Mouse (Mus musculus): ENCODE measurements around the gene Ugt1a10. TPM values are rescaled to one million over a fixed set of nuclear protein-coding genes. Genes with fewer than 3 reads are reported as not detected.
"Not testable (repeated sequence)": the region's sequence is repeated elsewhere in the genome, so short reads cannot be mapped to it uniquely, and the experiment has no call there.

The Ugt1a10 gene
- polyA plus RNA-seq, 2 experiments: not detected

DNA sequence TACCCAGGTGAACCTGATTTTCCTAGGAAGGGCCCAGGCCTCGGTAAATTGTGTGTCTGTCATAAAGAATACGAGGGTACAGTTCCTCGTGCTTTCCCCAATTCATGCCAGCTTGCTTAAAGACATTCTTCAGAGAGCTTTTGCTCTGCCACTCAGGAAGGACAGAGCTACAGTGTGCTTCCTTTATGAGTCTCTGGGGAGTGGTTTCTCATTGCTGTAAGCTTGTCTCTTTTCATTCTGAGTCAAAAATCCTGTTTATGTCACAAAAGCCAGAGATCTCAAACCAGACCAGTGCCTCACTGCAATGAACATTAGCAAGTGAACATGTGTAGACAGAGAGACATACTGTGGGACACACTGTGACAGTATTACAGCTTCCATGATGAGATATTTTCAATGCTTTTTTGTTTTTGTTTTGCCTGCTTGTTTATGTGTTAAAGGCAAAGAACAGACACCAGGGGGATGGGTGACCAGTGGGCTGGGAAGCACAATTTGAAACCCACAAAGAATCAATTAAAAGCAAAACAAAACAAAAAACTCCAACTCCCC, 78.8 kb downstream of the Ugt1a10 start:
- Histone ChIP-seq H3K9ac (replicated peaks) (no peak overlapping the region), H3K9me3 (ENCODE audit: control insufficient read depth, low read length) (no peaks in the 10 kb centered on the region), H3K36me3 (replicated peaks; ENCODE audit: control insufficient read depth, insufficient read depth, low read depth) (no peaks in the 10 kb centered on the region), H3K27me3 (ENCODE audit: control insufficient read depth, insufficient read depth, low read length) (no peaks in the 10 kb centered on the region), H3K4me1 (replicated peaks; ENCODE audit: control insufficient read depth in 2 of 2, insufficient read depth in 2 of 2, low read length in 1 of 2) (peaks cover 0 to 10% of the 10 kb centered on the region in 2 experiments; a peak in 2 of 4 replicates), H3K27ac (no peak overlapping the region), H3K4me3 (ENCODE audit: insufficient read depth in 1 of 2, low read depth in 2 of 2, low read length in 2 of 2) (no peak overlapping the region), H3K4me2 (ENCODE audit: low read depth) (no peak overlapping the region)
- ATAC-seq (ENCODE audit: insufficient read depth) (no peak), DNase-seq (ENCODE audit: low read depth in 3 of 3, low spot score in 3 of 3) (no peak)
- WGBS (ENCODE audit: insufficient replicate concordance): 27% methylated on average over 3 of the region's 3 CpGs
- TF ChIP-seq CTCF (IDR thresholded peaks at IDR 0.05; ENCODE audit: low read depth) (no peak), EP300 (IDR thresholded peaks at IDR 0.05; ENCODE audit: low read depth) (no peak)

- not testable (repeated sequence) for H3K9me3 ChIP-seq (ENCODE audit: control insufficient read depth, low read length); DNase-seq (ENCODE audit: low read depth in 3 of 3, low spot score in 3 of 3); ATAC-seq (ENCODE audit: insufficient read depth); H3K27me3 ChIP-seq (ENCODE audit: control insufficient read depth, insufficient read depth, low read length); H3K4me1 ChIP-seq (replicated peaks; ENCODE audit: control insufficient read depth in 2 of 2, insufficient read depth in 2 of 2, low read length in 1 of 2); H3K27ac ChIP-seq; H3K36me3 ChIP-seq (replicated peaks; ENCODE audit: control insufficient read depth, insufficient read depth, low read depth); H3K4me2 ChIP-seq (ENCODE audit: low read depth); H3K4me3 ChIP-seq (ENCODE audit: insufficient read depth in 1 of 2, low read depth in 2 of 2, low read length in 2 of 2); H3K9ac ChIP-seq (replicated peaks)
- 13% methylated on average over 5 of the region's 5 CpGs for WGBS (ENCODE audit: insufficient replicate concordance)
These were observed 79.3 kb downstream of the Ugt1a10 start, which contains the start of gene Ugt1a6a for GRCm38 (mm10) chr1:88134457-88135011. TSS of gene Ugt1a6a (plus strand) at chr1:88134809.

GRCm38 (mm10) chr1:88135229-88135904, 80.2 kb downstream of the Ugt1a10 start:
- H3K9ac ChIP-seq (replicated peaks); H3K27me3 ChIP-seq (ENCODE audit: control insufficient read depth, insufficient read depth, low read length); H3K9me3 ChIP-seq (ENCODE audit: control insufficient read depth, low read length); H3K27ac ChIP-seq; DNase-seq (ENCODE audit: low read depth in 3 of 3, low spot score in 3 of 3); H3K36me3 ChIP-seq (replicated peaks; ENCODE audit: control insufficient read depth, insufficient read depth, low read depth); H3K4me3 ChIP-seq (ENCODE audit: insufficient read depth in 1 of 2, low read depth in 2 of 2, low read length in 2 of 2); ATAC-seq (ENCODE audit: insufficient read depth); H3K4me2 ChIP-seq (ENCODE audit: low read depth): not testable (repeated sequence)
- WGBS (ENCODE audit: insufficient replicate concordance): 59% methylated on average over 5 of the region's 6 CpGs
- H3K4me1 ChIP-seq (replicated peaks; ENCODE audit: control insufficient read depth in 2 of 2, insufficient read depth in 2 of 2, low read length in 1 of 2): peaks cover 0 to 14% of the 10 kb centered on the region in 2 experiments; a peak in 2 of 4 replicates

- Histone ChIP-seq H3K4me2 (ENCODE audit: low read depth) (no peak overlapping the region), H3K4me3 (ENCODE audit: insufficient read depth in 1 of 2, low read depth in 2 of 2, low read length in 2 of 2) (no peak overlapping the region), H3K9ac (replicated peaks) (no peak overlapping the region), H3K4me1 (replicated peaks; ENCODE audit: control insufficient read depth in 2 of 2, insufficient read depth in 2 of 2, low read length in 1 of 2) (peaks cover 0 to 18% of the 10 kb centered on the region in 2 experiments; a peak in 2 of 4 replicates), H3K36me3 (replicated peaks; ENCODE audit: control insufficient read depth, insufficient read depth, low read depth) (no peaks in the 10 kb centered on the region), H3K27me3 (ENCODE audit: control insufficient read depth, insufficient read depth, low read length) (no peaks in the 10 kb centered on the region), H3K27ac (no peak overlapping the region), H3K9me3 (ENCODE audit: control insufficient read depth, low read length) (no peaks in the 10 kb centered on the region)
- no peak for DNase-seq (ENCODE audit: low read depth in 3 of 3, low spot score in 3 of 3)
- no peak for TF ChIP-seq CTCF (IDR thresholded peaks at IDR 0.05; ENCODE audit: low read depth)
- WGBS (ENCODE audit: insufficient replicate concordance): 55% methylated on average over 2 of the region's 2 CpGs
- no peak for ATAC-seq (ENCODE audit: insufficient read depth)
These were observed 81.5 kb downstream of the Ugt1a10 start for GRCm38 (mm10) chr1:88136646-88137045.

GRCm38 (mm10) chr1:88137264-88137663, 82.1 kb downstream of the Ugt1a10 start:
- Histone ChIP-seq H3K4me1 (replicated peaks; ENCODE audit: control insufficient read depth in 2 of 2, insufficient read depth in 2 of 2, low read length in 1 of 2) (peaks cover 0 to 18% of the 10 kb centered on the region in 2 experiments; a peak in 2 of 4 replicates), H3K9ac (replicated peaks) (no peak overlapping the region), H3K27ac (no peak overlapping the region), H3K9me3 (ENCODE audit: control insufficient read depth, low read length) (no peaks in the 10 kb centered on the region), H3K27me3 (ENCODE audit: control insufficient read depth, insufficient read depth, low read length) (no peaks in the 10 kb centered on the region), H3K4me2 (ENCODE audit: low read depth) (no peak overlapping the region), H3K36me3 (replicated peaks; ENCODE audit: control insufficient read depth, insufficient read depth, low read depth) (no peaks in the 10 kb centered on the region), H3K4me3 (ENCODE audit: insufficient read depth in 1 of 2, low read depth in 2 of 2, low read length in 2 of 2) (no peak overlapping the region)
- DNase-seq (ENCODE audit: low read depth in 3 of 3, low spot score in 3 of 3) (no peak), ATAC-seq (ENCODE audit: insufficient read depth) (no peak)
- WGBS (ENCODE audit: insufficient replicate concordance): 75% methylated on average over 3 of the region's 3 CpGs
- TF ChIP-seq EP300 (IDR thresholded peaks at IDR 0.05; ENCODE audit: low read depth) (no peak), CTCF (IDR thresholded peaks at IDR 0.05; ENCODE audit: low read depth) (no peak)
